Mouse (Mus musculus): Measurements from ENCODE around the gene Gpr160.

Gene Gpr160

DNA sequence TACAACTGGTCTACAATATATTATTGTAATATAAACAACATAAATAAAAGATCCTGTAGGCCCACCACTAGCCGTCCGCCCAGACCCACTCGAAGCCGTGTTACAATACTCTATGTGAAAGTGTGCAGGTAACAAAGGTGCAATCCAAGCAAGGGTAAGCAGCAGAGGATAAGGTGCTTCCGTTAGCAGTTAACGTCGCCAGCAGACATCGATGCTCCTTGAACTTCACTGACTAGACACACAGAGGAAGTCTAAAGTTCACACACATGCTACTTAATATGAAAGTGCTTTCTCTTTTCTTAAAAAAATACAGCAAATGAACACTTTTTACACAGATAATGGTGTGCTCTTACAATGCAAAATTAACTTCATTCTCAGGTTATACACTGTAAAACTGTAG, 43.7 kb downstream of the Gpr160 start:
- no peak for DNase-seq (ENCODE audit: low spot score)

- no peak for DNase-seq (ENCODE audit: low spot score)
These were observed 48.9 kb downstream of the Gpr160 start for GRCm38 (mm10) chr3:30904658-30905057.

- DNase-seq (ENCODE audit: low spot score): no peak
These were observed 61.4 kb downstream of the Gpr160 start for GRCm38 (mm10) chr3:30917160-30917559.

DNA sequence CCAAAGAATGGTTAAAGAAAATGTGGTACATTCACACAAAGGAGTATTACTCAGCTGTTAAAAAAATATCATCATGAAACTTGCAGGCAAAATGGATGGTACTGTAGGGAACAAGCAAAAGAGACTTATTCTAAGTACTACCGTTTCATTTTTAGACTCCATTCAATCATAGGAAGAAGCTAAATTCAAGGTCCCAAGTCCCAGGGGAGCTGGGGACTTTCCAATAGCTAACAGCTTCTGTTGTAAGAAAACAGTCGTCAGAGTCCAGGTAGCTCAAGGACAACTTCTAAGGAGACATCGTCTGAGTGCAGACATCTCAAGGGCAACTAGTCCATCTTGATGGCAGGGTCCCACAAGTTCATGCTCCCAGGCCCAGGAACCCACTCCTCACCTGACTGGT, 71.9 kb downstream of the Gpr160 start:
- DNase-seq (ENCODE audit: low spot score): no peak

DNA sequence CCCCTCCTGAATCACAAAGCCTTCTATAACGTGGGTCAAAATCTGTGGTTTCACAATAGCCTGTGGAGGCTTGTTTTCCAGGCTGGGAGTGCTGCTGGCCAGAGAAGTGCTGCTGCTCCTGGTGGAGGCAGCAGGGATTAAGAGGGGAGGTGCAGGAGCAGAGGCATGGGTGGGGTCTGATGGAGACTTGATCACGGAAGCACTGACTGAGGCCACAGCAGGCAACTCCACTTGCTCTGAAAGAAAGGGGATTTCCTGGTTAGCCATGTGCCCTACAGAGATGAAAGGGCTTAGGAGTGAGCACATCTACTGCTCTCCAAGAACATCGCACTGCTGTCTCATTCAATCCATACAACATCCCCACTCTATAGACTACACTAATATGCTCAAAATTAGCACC, 74.1 kb downstream of the Gpr160 start:
- no peak for DNase-seq (ENCODE audit: low spot score)

GRCm38 (mm10) chr3:30934384-30934783, 78.6 kb downstream of the Gpr160 start:
- no peak for DNase-seq (ENCODE audit: low spot score)

All from left cerebral cortex, adult 11 months (tissue).